Mouse (Mus musculus): ENCODE measurements around the gene Ldah. TPM values are rescaled to one million over a fixed set of nuclear protein-coding genes. Genes with fewer than 3 reads are reported as not detected.

Ldah gene
- polyA plus RNA-seq, 1 experiment from 2014 or later = 60.4 TPM

DNA sequence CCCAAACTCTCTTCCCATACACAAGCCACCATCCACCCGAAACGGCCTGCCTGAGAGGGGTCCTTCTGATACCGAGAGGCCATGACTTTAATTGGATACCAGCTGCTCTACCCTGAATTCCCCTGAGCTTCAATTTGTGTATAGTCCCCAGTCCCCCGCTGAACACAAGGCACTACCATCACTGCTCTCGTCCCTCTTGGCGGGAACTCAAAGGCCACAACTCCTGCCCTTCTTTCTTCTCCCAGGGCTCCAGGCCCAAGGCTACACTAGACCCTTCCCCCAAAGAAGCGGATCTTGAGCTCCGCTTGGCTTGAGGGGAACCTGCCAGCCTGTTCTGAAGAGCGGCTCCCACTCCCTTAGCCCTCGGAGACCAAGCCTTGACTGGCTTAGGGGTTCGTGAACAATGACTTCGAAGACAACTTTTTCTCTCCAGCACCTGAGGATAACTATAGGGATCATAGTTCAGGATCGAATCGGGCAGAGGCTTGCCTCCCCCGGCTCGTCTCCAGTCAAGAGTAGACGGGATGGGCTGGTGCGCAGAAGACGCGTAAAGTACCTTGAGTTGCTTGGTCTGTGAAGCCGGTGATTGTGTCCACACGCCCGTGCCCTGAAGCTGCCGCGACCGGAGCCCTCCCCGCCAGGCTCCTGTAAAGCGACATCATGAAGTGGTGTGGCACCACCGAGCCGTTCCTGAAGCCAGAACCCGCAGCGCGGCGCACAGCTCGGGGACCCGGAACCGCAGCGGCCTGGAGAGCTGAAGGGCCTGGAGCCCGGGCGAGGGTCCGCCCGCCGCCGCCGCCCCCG lies 93.3 kb downstream of the Ldah start:
- ATAC-seq (replicated peaks; ENCODE audit: low FRiP score) = no peak; the same call in 1 of the 2 replicates
- 4% methylated on average over 46 of the region's 46 CpGs for WGBS
- H3K4me3 ChIP-seq (replicated peaks) = peak overlapping the region; percentile 48
- H3K27ac ChIP-seq = no peak overlapping the region
- peak overlapping the region; percentile 39 for H3K9ac ChIP-seq
- H3K9me3 ChIP-seq (replicated peaks) = no peaks in the 10 kb centered on the region
- no peaks in the 10 kb centered on the region for H3K36me3 ChIP-seq
- peak overlapping the region; percentile 79 for H3K4me2 ChIP-seq
- H3K4me1 ChIP-seq = peaks cover 41% of the 10 kb centered on the region
- peaks cover 97% of the 10 kb centered on the region for H3K27me3 ChIP-seq

GRCm38 (mm10) chr12:8301841-8302431 lies 94.0 kb downstream of the Ldah start, which contains the start of gene Gdf7:
Gene Gdf7 (minus strand): TSS chr12:8301954.
- no peaks in the 10 kb centered on the region for H3K36me3 ChIP-seq
- peak; percentile 41 for ATAC-seq (replicated peaks; ENCODE audit: low FRiP score)
- H3K4me3 ChIP-seq (replicated peaks) = peak within 1 kb of the TSS; percentile 48
- H3K4me1 ChIP-seq = peaks cover 44% of the 10 kb centered on the region
- H3K9me3 ChIP-seq (replicated peaks) = no peaks in the 10 kb centered on the region
- H3K4me2 ChIP-seq = peak within 1 kb of the TSS; percentile 79
- H3K27me3 ChIP-seq = peaks cover 94% of the 10 kb centered on the region
- under 1% methylated on average over 42 of the region's 53 CpGs for WGBS
- peak within 1 kb of the TSS; percentile 39 for H3K9ac ChIP-seq
- no peak within 1 kb of the TSS for H3K27ac ChIP-seq

- Histone ChIP-seq H3K4me2 (no peak overlapping the region), H3K4me3 (replicated peaks) (no peak overlapping the region), H3K9me3 (replicated peaks) (no peaks in the 10 kb centered on the region), H3K4me1 (peaks cover 26% of the 10 kb centered on the region), H3K9ac (no peak overlapping the region), H3K27me3 (peaks cover 65% of the 10 kb centered on the region), H3K27ac (no peak overlapping the region), H3K36me3 (no peaks in the 10 kb centered on the region)
- ATAC-seq (replicated peaks; ENCODE audit: low FRiP score) = no peak
- WGBS = 52% methylated on average over 2 of the region's 2 CpGs
These were observed 97.4 kb downstream of the Ldah start for GRCm38 (mm10) chr12:8305258-8305657.

DNA sequence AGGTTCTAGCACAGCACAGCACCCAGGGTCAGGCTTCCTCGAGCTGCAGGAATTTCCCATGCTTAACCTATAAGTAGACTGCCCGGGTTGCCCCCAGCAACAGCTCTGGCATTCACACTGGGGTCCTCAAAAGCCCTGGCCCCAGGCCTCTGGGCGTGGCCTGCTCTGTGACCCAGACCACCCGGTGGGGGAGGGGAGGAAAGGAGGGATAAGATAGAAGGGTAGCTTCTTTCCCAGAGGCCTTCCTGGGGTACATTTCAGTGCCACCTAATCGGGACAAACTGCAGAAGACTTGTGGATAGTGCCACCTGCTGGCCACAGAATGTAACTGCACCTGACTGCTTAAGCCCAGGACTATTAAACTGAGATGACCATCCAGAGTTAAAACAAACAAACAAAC lies 98.5 kb downstream of the Ldah start:
- H3K9me3 ChIP-seq (replicated peaks) = no peaks in the 10 kb centered on the region
- H3K9ac ChIP-seq = no peak overlapping the region
- ATAC-seq (replicated peaks; ENCODE audit: low FRiP score) = peak; percentile 50
- no peaks in the 10 kb centered on the region for H3K36me3 ChIP-seq
- no peak overlapping the region for H3K4me3 ChIP-seq (replicated peaks)
- H3K27me3 ChIP-seq = peaks cover 64% of the 10 kb centered on the region
- H3K27ac ChIP-seq = no peak overlapping the region
- 6% methylated on average over 5 of the region's 5 CpGs for WGBS
- no peak overlapping the region for H3K4me2 ChIP-seq
- H3K4me1 ChIP-seq = peaks cover 31% of the 10 kb centered on the region

GRCm38 (mm10) chr12:8306910-8307309 lies 99.0 kb downstream of the Ldah start:
- ATAC-seq (replicated peaks; ENCODE audit: low FRiP score) = no peak
- WGBS = 54% methylated on average over 1 of the region's 1 CpGs
- peaks cover 63% of the 10 kb centered on the region for H3K27me3 ChIP-seq
- peaks cover 27% of the 10 kb centered on the region for H3K4me1 ChIP-seq
- no peaks in the 10 kb centered on the region for H3K9me3 ChIP-seq (replicated peaks)
- H3K27ac ChIP-seq = no peak overlapping the region
- no peaks in the 10 kb centered on the region for H3K36me3 ChIP-seq
- no peak overlapping the region for H3K4me2 ChIP-seq
- H3K4me3 ChIP-seq (replicated peaks) = no peak overlapping the region
- H3K9ac ChIP-seq = no peak overlapping the region

DNA sequence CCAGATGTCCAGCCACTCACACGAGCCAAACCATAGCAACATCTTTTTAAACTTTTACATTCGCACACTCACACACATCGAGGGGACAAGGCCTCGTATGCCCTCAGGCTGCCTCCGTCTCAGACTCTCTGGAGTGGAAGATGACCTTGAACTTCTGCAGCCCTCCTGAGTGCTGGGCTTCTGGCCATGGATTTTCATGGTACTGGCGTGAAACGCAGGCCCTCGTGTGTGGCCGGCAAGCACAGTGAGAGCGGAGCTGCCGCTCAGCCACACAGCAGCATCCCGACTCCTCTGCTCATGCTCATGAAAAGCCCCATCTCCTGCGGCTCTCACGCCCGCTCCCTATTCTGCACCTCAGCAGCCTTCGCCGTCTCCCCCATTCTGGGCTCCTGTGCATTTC lies 103.1 kb downstream of the Ldah start:
- peaks cover 34% of the 10 kb centered on the region for H3K27me3 ChIP-seq
- no peaks in the 10 kb centered on the region for H3K9me3 ChIP-seq (replicated peaks)
- 36% methylated on average over 17 of the region's 17 CpGs for WGBS
- peaks cover 32% of the 10 kb centered on the region for H3K4me1 ChIP-seq
- no peak for ATAC-seq (replicated peaks; ENCODE audit: low FRiP score)
- no peak overlapping the region for H3K9ac ChIP-seq
- H3K36me3 ChIP-seq = no peaks in the 10 kb centered on the region
- H3K4me2 ChIP-seq = peak overlapping the region; percentile 38; the same call in 1 of the 2 replicates
- H3K27ac ChIP-seq = no peak overlapping the region
- H3K4me3 ChIP-seq (replicated peaks) = no peak overlapping the region

GRCm38 (mm10) chr12:8312266-8312665 lies 104.4 kb downstream of the Ldah start:
- H3K36me3 ChIP-seq = 0 out of 2 replicates have a peak, but pooled peaks cover under 1% of the 10 kb centered on the region
- peaks cover 29% of the 10 kb centered on the region for H3K27me3 ChIP-seq
- ATAC-seq (replicated peaks; ENCODE audit: low FRiP score) = no peak
- no peaks in the 10 kb centered on the region for H3K9me3 ChIP-seq (replicated peaks)
- no peak overlapping the region for H3K4me2 ChIP-seq
- no peak overlapping the region for H3K4me3 ChIP-seq (replicated peaks)
- H3K27ac ChIP-seq = no peak overlapping the region
- peaks cover 29% of the 10 kb centered on the region for H3K4me1 ChIP-seq
- 90% methylated on average over 4 of the region's 4 CpGs for WGBS
- no peak overlapping the region for H3K9ac ChIP-seq

DNA sequence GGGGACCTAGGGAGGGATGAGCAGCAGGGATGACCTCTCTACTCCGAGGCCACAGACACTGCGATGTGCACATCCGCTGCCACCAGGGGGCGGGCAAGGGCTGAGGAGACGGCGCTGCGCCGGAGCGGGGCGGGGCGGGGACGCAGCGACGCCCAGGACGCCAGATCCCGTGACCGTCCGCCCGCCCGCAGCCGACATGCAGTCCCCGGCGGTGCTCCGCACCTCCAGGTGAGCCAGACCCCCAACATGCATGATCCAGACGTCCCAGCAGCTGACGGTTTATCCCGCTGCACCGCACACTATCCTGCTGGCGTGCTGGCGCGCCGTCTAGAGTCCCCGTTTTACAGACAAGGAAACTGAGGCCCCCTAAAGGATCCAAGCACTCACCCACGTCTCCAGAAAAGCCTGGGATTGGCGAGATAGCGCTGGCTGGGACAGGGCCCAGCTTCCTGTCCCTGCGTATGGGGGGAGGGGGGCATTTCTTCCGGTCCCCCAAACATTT lies 105.4 kb downstream of the Ldah start, which contains the start of gene Hs1bp3:
Gene Hs1bp3, plus strand, starts transcription at position 163 of the 502 bp plus-strand sequence.
- Histone ChIP-seq H3K4me2 (peak within 1 kb of the TSS; percentile 75), H3K27me3 (peaks cover 29% of the 10 kb centered on the region), H3K4me3 (replicated peaks) (peak within 1 kb of the TSS; percentile 66), H3K9me3 (replicated peaks) (no peaks in the 10 kb centered on the region), H3K4me1 (peaks cover 29% of the 10 kb centered on the region), H3K9ac (peak within 1 kb of the TSS; percentile 71), H3K27ac (no peak within 1 kb of the TSS), H3K36me3 (peaks cover 10% of the 10 kb centered on the region; the same call in 1 of the 2 replicates)
- WGBS = under 1% methylated on average over 38 of the region's 38 CpGs
- ATAC-seq (replicated peaks; ENCODE audit: low FRiP score) = peak; percentile 81

GRCm38 (mm10) chr12:8313773-8314172 lies 105.9 kb downstream of the Ldah start:
- Histone ChIP-seq H3K4me3 (replicated peaks) (peak overlapping the region; percentile 66), H3K27ac (no peak overlapping the region), H3K9ac (peak overlapping the region; percentile 71), H3K4me1 (peaks cover 29% of the 10 kb centered on the region), H3K4me2 (peak overlapping the region; percentile 75), H3K9me3 (replicated peaks) (no peaks in the 10 kb centered on the region), H3K27me3 (peaks cover 29% of the 10 kb centered on the region), H3K36me3 (peaks cover 15% of the 10 kb centered on the region; the same call in 1 of the 2 replicates)
- WGBS = 20% methylated on average over 12 of the region's 12 CpGs
- ATAC-seq (replicated peaks; ENCODE audit: low FRiP score) = peak; percentile 20

- WGBS = 93% methylated on average over 5 of the region's 5 CpGs
These were observed 108.6 kb downstream of the Ldah start for GRCm38 (mm10) chr12:8316541-8316940.

DNA sequence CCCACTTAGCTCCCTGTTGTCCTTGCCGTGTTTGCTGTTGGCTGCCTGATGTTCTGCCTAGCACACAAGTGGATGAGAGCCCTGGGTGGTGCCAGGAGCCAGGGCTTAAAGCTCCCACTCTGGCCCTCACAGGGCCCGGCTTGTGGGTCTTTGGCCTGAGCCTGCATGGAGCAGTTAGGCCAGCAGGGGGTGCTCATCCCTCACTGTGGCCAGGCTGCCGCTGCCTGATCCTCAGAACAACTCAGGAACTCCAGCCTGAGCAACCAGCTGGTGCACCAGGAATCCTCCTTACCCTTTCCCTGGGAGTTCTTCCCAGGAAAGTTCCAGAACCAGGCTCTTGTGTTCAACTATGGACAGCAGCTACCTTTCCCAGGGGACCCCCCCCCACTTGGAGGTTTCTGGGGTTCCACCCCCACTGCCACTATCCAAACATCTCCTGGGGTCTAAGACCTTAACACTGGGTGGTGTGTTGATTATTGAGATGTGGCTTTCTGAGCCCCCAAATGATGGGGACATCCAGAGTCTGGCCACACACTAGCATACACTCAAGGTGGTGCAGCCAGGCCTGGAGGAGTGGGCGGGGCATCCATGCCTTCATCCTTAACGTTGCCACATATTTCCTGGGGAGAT lies 112.3 kb downstream of the Ldah start:
- H3K27me3 ChIP-seq = no peaks in the 10 kb centered on the region
- H3K9ac ChIP-seq = no peak overlapping the region
- H3K4me2 ChIP-seq = no peak overlapping the region
- 0 out of 2 replicates have a peak, but pooled peaks have one; percentile 12 for ATAC-seq (replicated peaks; ENCODE audit: low FRiP score)
- peaks cover 40% of the 10 kb centered on the region for H3K36me3 ChIP-seq
- WGBS = 43% methylated on average over 5 of the region's 5 CpGs
- H3K4me1 ChIP-seq = 0 out of 2 replicates have a peak, but pooled peaks cover 4% of the 10 kb centered on the region
- no peak overlapping the region for H3K4me3 ChIP-seq (replicated peaks)
- no peaks in the 10 kb centered on the region for H3K9me3 ChIP-seq (replicated peaks)
- no peak overlapping the region for H3K27ac ChIP-seq

More at GRCm38 (mm10) chr12:8316541-8316940, 108.6 kb downstream of the Ldah start:
- Histone ChIP-seq H3K27ac (no peak overlapping the region), H3K4me3 (replicated peaks) (no peak overlapping the region), H3K4me1 (peaks cover 19% of the 10 kb centered on the region), H3K9me3 (replicated peaks) (no peaks in the 10 kb centered on the region), H3K36me3 (peaks cover 27% of the 10 kb centered on the region), H3K27me3 (peaks cover 14% of the 10 kb centered on the region), H3K9ac (no peak overlapping the region), H3K4me2 (no peak overlapping the region)
- no peak for ATAC-seq (replicated peaks; ENCODE audit: low FRiP score)

All from kidney, embryonic 15.5 days (tissue).